Mouse (Mus musculus) frontal cortex, postnatal 10 days (tissue): Measurements from ENCODE around the gene Rpa3.
A peak's percentile ranks its signal among the peaks of the same experiment; 100 is the strongest.

Experiments used
- DNase-seq, 2 experiments: peaks; one replicate each; pipeline ENCODE4 v3.0.0; 2022; ENCODE audit warnings: low spot score in 2 of 2, mixed read lengths in 1 of 2

Gene Rpa3

DNA sequence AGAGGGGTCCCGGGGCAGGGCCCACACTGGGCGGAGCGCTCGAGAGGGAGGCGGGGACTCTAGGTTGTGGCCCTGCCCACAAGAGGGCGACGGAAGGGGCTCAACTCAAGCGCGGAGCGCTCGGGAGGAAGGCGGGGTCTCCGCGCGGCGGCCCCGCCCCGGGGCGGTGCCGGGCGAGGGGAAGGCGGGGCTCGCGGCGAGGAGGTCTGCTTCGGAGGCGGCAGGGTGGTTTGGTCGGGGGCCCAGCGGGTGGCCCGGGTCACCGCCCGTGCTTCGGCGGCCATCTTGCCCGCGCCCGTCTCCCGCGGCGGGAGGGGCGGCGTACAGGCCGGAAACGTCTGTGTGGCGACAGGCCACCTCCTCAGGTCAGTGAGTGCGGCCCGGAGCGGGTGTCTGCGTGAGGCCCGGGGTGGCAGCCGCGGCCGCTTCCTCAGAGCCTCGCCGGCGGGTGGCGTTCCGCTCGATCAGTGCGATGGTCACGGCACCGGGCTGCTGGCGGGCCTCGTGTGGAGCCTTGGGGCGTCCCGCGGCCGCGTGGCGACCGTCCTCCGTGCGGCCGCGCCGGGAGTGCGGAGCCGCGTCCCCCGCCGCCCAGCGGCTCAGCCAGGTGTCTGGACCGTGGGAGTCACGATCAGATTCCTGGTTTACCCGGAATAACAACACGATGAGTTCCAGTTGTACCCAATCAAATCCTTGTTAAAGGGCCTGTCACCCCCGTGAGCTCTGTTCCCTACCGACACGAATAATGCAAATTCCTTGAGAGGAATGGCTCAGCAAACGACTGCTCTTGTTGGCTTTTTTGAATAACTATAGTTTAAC lies 49.7 kb downstream of the Rpa3 start, which contains the start of gene Mios:
Gene Mios (plus strand): TSS at position 176 of the 819 bp plus-strand sequence.
- peak; percentile 75 to 84 for DNase-seq
